Mouse (Mus musculus) myocyte (in vitro differentiated cells): ENCODE results near the gene Swap70.

Experiments used
- CEBPB ChIP-seq: IDR thresholded peaks from 2 replicates; pipeline ENCODE4 v1.6.1; 2011; ENCODE audit warnings: mild to moderate bottlenecking, moderate library complexity; ENCODE audit not compliant: poor library complexity, insufficient read depth, severe bottlenecking
- E2F4 ChIP-seq: IDR thresholded peaks from one replicate; pipeline ENCODE4 v1.6.1; 2011; ENCODE audit warnings: mild to moderate bottlenecking, control low read depth, moderate library complexity; ENCODE audit not compliant: insufficient read depth
- MAX ChIP-seq: IDR thresholded peaks from one replicate; pipeline ENCODE4 v1.6.1; 2011; ENCODE audit warnings: low read depth, mild to moderate bottlenecking, control low read depth
- MYOG ChIP-seq, 3 experiments: IDR thresholded peaks; one replicate each; pipeline ENCODE4 v1.6.1; 2011; ENCODE audit warnings: control low read depth in 2 of 3, low read depth in 2 of 3, mild to moderate bottlenecking in 2 of 3; ENCODE audit not compliant: insufficient read length in 2 of 3, control insufficient read depth in 1 of 3, insufficient read depth in 1 of 3
- POLR2A ChIP-seq: IDR thresholded peaks from one replicate; pipeline ENCODE4 v1.6.1; 2011; ENCODE audit warnings: low read depth, mild to moderate bottlenecking, control low read depth, moderate library complexity; ENCODE audit not compliant: insufficient read length
- SRF ChIP-seq: IDR thresholded peaks from one replicate; pipeline ENCODE4 v1.6.1; 2011; ENCODE audit warnings: low read depth; ENCODE audit not compliant: control insufficient read depth, insufficient read length
- TCF12 ChIP-seq: IDR thresholded peaks from one replicate; pipeline ENCODE4 v1.6.1; 2011; ENCODE audit warnings: mild to moderate bottlenecking, control low read depth; ENCODE audit not compliant: poor library complexity, insufficient read depth, severe bottlenecking
- USF1 ChIP-seq: IDR thresholded peaks from one replicate; pipeline ENCODE4 v1.6.1; 2011; ENCODE audit warnings: low read depth, mild to moderate bottlenecking, control low read depth, moderate library complexity

GRCm38 (mm10) chr7:110287476-110288071 lies 66.1 kb downstream of the Swap70 start:
- TF ChIP-seq POLR2A (no peak), MAX (no peak), TCF12 (peak; percentile 47), SRF (peak; percentile 9), USF1 (no peak), CEBPB (no peak), E2F4 (no peak), MYOG (IDR thresholded peaks at IDR 0.05; ENCODE audit: control insufficient read depth in 1 of 3, insufficient read depth in 1 of 3, insufficient read length in 2 of 3, low read depth in 2 of 3) (peak; percentile 38 to 80 (median 53))
